Mouse (Mus musculus): ENCODE measurements around the gene Mavs. TPM values are rescaled to one million over a fixed set of nuclear protein-coding genes. Genes with fewer than 3 reads are reported as not detected.
A peak's percentile ranks its signal among the peaks of the same experiment; 100 is the strongest.

The Mavs gene
- polyA plus RNA-seq, 1 experiment from 2014 or later = 18.4 TPM

- no peaks in the 10 kb centered on the region for H3K9me3 ChIP-seq (ENCODE audit: control insufficient read depth, low read length)
- H3K27me3 ChIP-seq (replicated peaks; ENCODE audit: control insufficient read depth, insufficient read depth, low read length) = no peaks in the 10 kb centered on the region
- peaks cover 25% of the 10 kb centered on the region for H3K4me1 ChIP-seq (ENCODE audit: control insufficient read depth, insufficient read depth, low read length)
- ATAC-seq (ENCODE audit: low read depth) (no peak), DNase-seq (ENCODE audit: low spot score) (no peak)
- H3K4me2 ChIP-seq (ENCODE audit: low read depth, low read length) = no peak overlapping the region
- no peak overlapping the region for H3K9ac ChIP-seq (ENCODE audit: low read depth, low read length)
- WGBS = 84% methylated on average over 2 of the region's 2 CpGs
- H3K36me3 ChIP-seq (ENCODE audit: control insufficient read depth, insufficient read depth, low read length) = peaks cover 5% of the 10 kb centered on the region
- H3K27ac ChIP-seq (replicated peaks; ENCODE audit: low read depth, low read length) = no peak overlapping the region
- no peak overlapping the region for H3K4me3 ChIP-seq (ENCODE audit: low read depth, low read length)
These were observed 25.5 kb upstream of the Mavs start for GRCm38 (mm10) chr2:131208356-131208755.

- ATAC-seq (ENCODE audit: low read depth) (no peak), DNase-seq (ENCODE audit: low spot score) (no peak)
- Histone ChIP-seq H3K4me3 (ENCODE audit: low read depth, low read length) (peak overlapping the region; percentile 64; the same call in 1 of the 2 replicates), H3K4me1 (ENCODE audit: control insufficient read depth, insufficient read depth, low read length) (peaks cover 19% of the 10 kb centered on the region), H3K36me3 (ENCODE audit: control insufficient read depth, insufficient read depth, low read length) (peaks cover 5% of the 10 kb centered on the region), H3K27ac (replicated peaks; ENCODE audit: low read depth, low read length) (peak overlapping the region; percentile 83; the same call in 1 of the 2 replicates), H3K9me3 (ENCODE audit: control insufficient read depth, low read length) (no peaks in the 10 kb centered on the region), H3K4me2 (ENCODE audit: low read depth, low read length) (peak overlapping the region; percentile 57), H3K27me3 (replicated peaks; ENCODE audit: control insufficient read depth, insufficient read depth, low read length) (no peaks in the 10 kb centered on the region), H3K9ac (ENCODE audit: low read depth, low read length) (peak overlapping the region; percentile 75; the same call in 1 of the 2 replicates)
- 82% methylated on average over 4 of the region's 4 CpGs for WGBS
These were observed 24.6 kb upstream of the Mavs start for GRCm38 (mm10) chr2:131209125-131209795.

- Histone ChIP-seq H3K4me2 (ENCODE audit: low read depth, low read length) (peak overlapping the region; percentile 57), H3K36me3 (ENCODE audit: control insufficient read depth, insufficient read depth, low read length) (peaks cover 5% of the 10 kb centered on the region), H3K27ac (replicated peaks; ENCODE audit: low read depth, low read length) (peak overlapping the region; percentile 83), H3K9ac (ENCODE audit: low read depth, low read length) (peak overlapping the region; percentile 75), H3K27me3 (replicated peaks; ENCODE audit: control insufficient read depth, insufficient read depth, low read length) (no peaks in the 10 kb centered on the region), H3K4me3 (ENCODE audit: low read depth, low read length) (peak overlapping the region; percentile 64), H3K9me3 (ENCODE audit: control insufficient read depth, low read length) (no peaks in the 10 kb centered on the region), H3K4me1 (ENCODE audit: control insufficient read depth, insufficient read depth, low read length) (peaks cover 12% of the 10 kb centered on the region)
- ATAC-seq (ENCODE audit: low read depth) (peak; percentile 97), DNase-seq (ENCODE audit: low spot score) (peak; percentile 96)
- 1% methylated on average over 46 of the region's 50 CpGs for WGBS
These were observed 23.7 kb upstream of the Mavs start for GRCm38 (mm10) chr2:131209969-131210792.

GRCm38 (mm10) chr2:131211026-131211615, 22.7 kb upstream of the Mavs start:
- peak overlapping the region; percentile 75 for H3K9ac ChIP-seq (ENCODE audit: low read depth, low read length)
- peak overlapping the region; percentile 64 for H3K4me3 ChIP-seq (ENCODE audit: low read depth, low read length)
- peaks cover 11% of the 10 kb centered on the region; the same call in 1 of the 2 replicates for H3K4me1 ChIP-seq (ENCODE audit: control insufficient read depth, insufficient read depth, low read length)
- WGBS = 64% methylated on average over 9 of the region's 9 CpGs
- H3K4me2 ChIP-seq (ENCODE audit: low read depth, low read length) = peak overlapping the region; percentile 57
- no peak for DNase-seq (ENCODE audit: low spot score)
- ATAC-seq (ENCODE audit: low read depth) = no peak
- H3K9me3 ChIP-seq (ENCODE audit: control insufficient read depth, low read length) = no peaks in the 10 kb centered on the region
- peaks cover 5% of the 10 kb centered on the region for H3K36me3 ChIP-seq (ENCODE audit: control insufficient read depth, insufficient read depth, low read length)
- no peaks in the 10 kb centered on the region for H3K27me3 ChIP-seq (replicated peaks; ENCODE audit: control insufficient read depth, insufficient read depth, low read length)
- H3K27ac ChIP-seq (replicated peaks; ENCODE audit: low read depth, low read length) = peak overlapping the region; percentile 83; the same call in 1 of the 2 replicates

GRCm38 (mm10) chr2:131213773-131214172, 20.1 kb upstream of the Mavs start:
- Histone ChIP-seq H3K9me3 (ENCODE audit: control insufficient read depth, low read length) (no peaks in the 10 kb centered on the region), H3K27ac (replicated peaks; ENCODE audit: low read depth, low read length) (no peak overlapping the region), H3K4me3 (ENCODE audit: low read depth, low read length) (no peak overlapping the region), H3K27me3 (replicated peaks; ENCODE audit: control insufficient read depth, insufficient read depth, low read length) (no peaks in the 10 kb centered on the region), H3K36me3 (ENCODE audit: control insufficient read depth, insufficient read depth, low read length) (peaks cover 5% of the 10 kb centered on the region), H3K9ac (ENCODE audit: low read depth, low read length) (no peak overlapping the region), H3K4me1 (ENCODE audit: control insufficient read depth, insufficient read depth, low read length) (peaks cover 11% of the 10 kb centered on the region; the same call in 1 of the 2 replicates), H3K4me2 (ENCODE audit: low read depth, low read length) (no peak overlapping the region)
- DNase-seq (ENCODE audit: low spot score) (no peak), ATAC-seq (ENCODE audit: low read depth) (no peak)
- WGBS = 82% methylated on average over 7 of the region's 7 CpGs

GRCm38 (mm10) chr2:131215941-131216858, 17.7 kb upstream of the Mavs start:
- Histone ChIP-seq H3K9ac (ENCODE audit: low read depth, low read length) (no peak overlapping the region), H3K27me3 (replicated peaks; ENCODE audit: control insufficient read depth, insufficient read depth, low read length) (no peaks in the 10 kb centered on the region), H3K4me1 (ENCODE audit: control insufficient read depth, insufficient read depth, low read length) (peaks cover 2% of the 10 kb centered on the region; the same call in 1 of the 2 replicates), H3K36me3 (ENCODE audit: control insufficient read depth, insufficient read depth, low read length) (peaks cover 5% of the 10 kb centered on the region), H3K4me3 (ENCODE audit: low read depth, low read length) (no peak overlapping the region), H3K9me3 (ENCODE audit: control insufficient read depth, low read length) (no peaks in the 10 kb centered on the region), H3K4me2 (ENCODE audit: low read depth, low read length) (no peak overlapping the region), H3K27ac (replicated peaks; ENCODE audit: low read depth, low read length) (no peak overlapping the region)
- 85% methylated on average over 7 of the region's 7 CpGs for WGBS
- ATAC-seq (ENCODE audit: low read depth) = no peak
- no peak for DNase-seq (ENCODE audit: low spot score)

GRCm38 (mm10) chr2:131220030-131220429, 13.8 kb upstream of the Mavs start:
- Histone ChIP-seq H3K4me3 (ENCODE audit: low read depth, low read length) (no peak overlapping the region), H3K9ac (ENCODE audit: low read depth, low read length) (no peak overlapping the region), H3K27me3 (replicated peaks; ENCODE audit: control insufficient read depth, insufficient read depth, low read length) (no peaks in the 10 kb centered on the region), H3K27ac (replicated peaks; ENCODE audit: low read depth, low read length) (no peak overlapping the region), H3K9me3 (ENCODE audit: control insufficient read depth, low read length) (no peaks in the 10 kb centered on the region), H3K36me3 (ENCODE audit: control insufficient read depth, insufficient read depth, low read length) (no peaks in the 10 kb centered on the region), H3K4me1 (ENCODE audit: control insufficient read depth, insufficient read depth, low read length) (no peaks in the 10 kb centered on the region), H3K4me2 (ENCODE audit: low read depth, low read length) (no peak overlapping the region)
- WGBS = 78% methylated on average over 4 of the region's 4 CpGs
- ATAC-seq (ENCODE audit: low read depth) (no peak), DNase-seq (ENCODE audit: low spot score) (no peak)

All from embryonic facial prominence, embryonic 14.5 days (tissue).